Mouse (Mus musculus) gastrocnemius, adult 8-10 months (tissue): Measurements from ENCODE around the gene Rap1b. TPM values are rescaled to one million over a fixed set of nuclear protein-coding genes. Genes with fewer than 3 reads are reported as not detected.

Experiments
- DNase-seq, 2 experiments: peaks; one replicate each; pipeline ENCODE4 v3.0.0; 2022; ENCODE audit warnings: low spot score in 2 of 2
- total RNA-seq, 4 experiments: library from RNA; stranded (reverse); gene quantifications; 2 replicates each; pipeline ENCODE4 v1.2.4; 2022

Gene Rap1b
- total RNA-seq, 4 experiments from 2014 or later: 16.5 to 23.0 (median 19.6) TPM

GRCm38 (mm10) chr10:117790421-117791170 lies 55.2 kb downstream of the Rap1b start:
- no peak for DNase-seq

DNA sequence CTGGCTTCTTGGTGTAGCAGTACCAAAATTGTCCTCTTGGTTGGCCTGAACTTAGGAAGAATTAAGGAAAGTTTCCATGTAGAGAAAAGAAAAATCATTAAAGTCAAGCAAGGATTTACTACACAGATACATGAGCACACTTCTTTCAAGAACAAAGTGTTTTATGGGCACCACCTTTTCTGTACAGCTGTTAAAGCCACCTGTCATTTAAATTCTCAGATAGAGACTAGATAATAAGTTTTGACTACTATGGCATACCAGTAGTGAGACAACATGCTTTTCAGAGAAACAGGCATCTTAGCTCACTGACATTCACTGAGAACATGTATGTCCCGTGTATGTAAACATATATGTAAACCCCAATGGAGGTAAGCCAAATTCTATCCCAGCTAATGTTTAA lies 55.8 kb downstream of the Rap1b start:
- no peak for DNase-seq

DNA sequence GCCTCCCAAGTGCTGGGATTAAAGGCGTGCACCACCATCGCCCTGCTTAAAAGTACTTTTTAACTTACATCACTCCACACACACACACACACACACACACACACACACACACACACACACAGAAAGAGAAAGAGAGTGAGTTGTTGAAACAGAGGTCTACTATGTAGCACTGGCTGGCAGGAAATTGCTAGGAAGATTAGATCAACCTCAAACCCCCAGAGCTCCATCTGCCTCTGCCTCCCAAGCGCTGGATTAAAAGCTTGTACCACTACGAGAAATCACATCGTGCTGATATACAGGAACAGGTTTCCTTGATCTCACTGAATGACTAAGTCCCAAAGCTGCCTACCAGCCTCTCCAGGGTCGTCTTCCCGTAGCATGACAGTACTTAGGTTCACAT lies 61.2 kb downstream of the Rap1b start:
- no peak for DNase-seq

DNA sequence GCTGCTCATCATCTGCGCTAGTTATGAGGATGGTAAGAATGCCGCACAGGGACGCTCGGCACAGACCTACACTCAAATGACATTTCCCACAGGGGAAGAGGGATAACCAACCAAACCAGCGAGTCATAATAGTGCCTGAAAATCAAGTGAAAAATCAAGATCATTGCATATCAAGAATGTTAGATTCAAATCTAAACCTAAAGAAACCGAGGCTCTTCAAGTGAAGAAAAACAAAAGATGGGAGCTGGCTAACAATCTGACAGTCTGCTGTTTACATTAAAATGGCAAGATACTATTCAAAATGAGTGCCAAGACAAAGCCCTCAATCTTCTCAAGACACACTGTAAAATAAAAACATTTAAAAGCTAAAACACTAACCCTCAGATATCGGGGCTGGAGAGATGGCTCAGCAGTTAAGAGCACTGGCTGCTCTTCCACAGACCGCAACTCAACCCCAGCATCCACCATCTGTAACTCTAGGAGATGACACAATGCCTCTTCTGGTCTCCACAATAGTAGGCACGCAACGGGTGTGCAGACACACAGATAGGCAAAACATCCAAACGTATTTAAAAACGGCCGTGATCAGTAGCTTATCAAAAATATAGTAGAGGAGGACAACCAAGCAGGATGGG lies 61.9 kb downstream of the Rap1b start:
- DNase-seq: no peak

- no peak for DNase-seq
These were observed 63.2 kb downstream of the Rap1b start for GRCm38 (mm10) chr10:117782491-117783260.

DNA sequence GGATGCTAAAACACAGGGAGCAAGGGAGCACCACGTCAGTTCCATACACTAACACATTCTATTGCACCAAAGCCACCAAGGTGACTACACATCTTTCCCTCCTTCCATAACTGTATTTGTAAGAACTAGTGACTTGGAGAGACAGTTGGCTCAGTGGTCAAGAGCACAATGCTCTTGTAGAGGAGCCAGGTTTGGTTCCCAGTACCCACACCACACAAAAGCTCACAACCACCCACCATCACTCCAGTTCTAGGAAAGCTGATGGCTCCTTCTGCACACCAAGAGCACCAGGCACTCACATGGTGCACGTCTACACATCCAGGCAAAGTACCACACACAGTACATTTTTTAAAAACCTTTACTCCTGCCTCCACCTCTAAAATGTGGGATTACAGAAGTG lies 63.8 kb downstream of the Rap1b start:
- no peak for DNase-seq

- no peak for DNase-seq
These were observed 64.7 kb downstream of the Rap1b start for GRCm38 (mm10) chr10:117781021-117781725.

DNA sequence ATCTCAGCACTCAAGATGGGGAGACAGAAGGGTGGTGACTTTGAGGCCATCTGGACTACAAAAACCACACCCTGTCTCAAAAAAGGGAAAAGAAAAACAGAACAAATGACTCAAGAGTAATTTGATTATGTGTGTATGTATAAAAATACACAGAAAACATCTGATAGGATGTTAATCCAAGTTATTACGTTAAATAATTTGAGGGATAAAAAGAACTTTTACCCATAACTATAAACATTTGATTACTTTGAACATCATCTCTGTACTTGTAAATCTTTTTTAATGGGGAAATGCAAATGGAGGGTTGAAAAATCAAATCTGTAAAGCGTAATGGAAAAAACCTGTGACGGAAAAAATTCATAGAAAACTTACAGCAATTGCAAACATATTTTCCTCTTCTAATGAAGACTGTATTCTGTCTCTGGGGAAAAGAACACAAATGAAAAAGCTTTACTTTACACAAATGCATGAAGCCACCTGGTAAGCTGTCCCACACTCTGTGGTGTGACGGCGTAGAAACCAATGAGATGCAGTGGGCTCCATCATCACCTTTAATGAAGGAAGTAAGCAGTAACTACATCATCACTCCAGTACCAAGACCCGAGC lies 65.4 kb downstream of the Rap1b start:
- no peak for DNase-seq

DNA sequence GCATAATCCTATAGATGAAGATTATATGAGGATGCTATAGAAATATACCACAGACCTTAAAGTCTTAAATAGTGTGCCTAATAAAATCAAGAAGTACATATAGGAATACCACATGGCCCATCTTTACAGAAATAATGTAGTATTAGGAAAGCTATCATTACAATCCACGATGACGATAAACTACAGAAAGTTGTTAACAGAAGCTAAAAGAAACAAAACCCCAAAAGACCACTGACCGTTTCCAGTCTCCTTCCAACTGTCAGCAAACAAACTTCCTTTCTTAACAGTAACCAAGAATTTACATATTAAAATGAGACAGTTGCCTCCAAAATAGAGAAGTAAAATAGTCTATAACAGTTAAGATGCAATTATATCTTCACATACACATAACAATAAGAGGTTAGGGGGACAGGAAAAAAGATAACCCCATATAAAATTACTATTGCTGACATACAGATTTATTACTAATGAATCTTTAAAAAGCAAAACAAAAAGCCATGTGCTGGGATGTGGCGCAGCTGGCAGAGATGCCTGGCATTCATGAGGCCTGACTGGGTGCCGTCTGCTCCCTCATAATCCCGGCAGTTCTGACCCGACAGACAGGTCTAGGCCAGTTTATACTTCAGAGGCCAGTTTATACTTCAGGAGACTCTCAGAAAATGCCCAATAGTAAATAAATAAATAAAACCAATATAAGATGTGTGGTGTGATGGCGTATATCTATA lies 66.1 kb downstream of the Rap1b start:
- DNase-seq: no peak

- no peak for DNase-seq
These were observed 66.9 kb downstream of the Rap1b start for GRCm38 (mm10) chr10:117778951-117779350.

- DNase-seq: no peak
These were observed 67.4 kb downstream of the Rap1b start for GRCm38 (mm10) chr10:117778328-117778910.

GRCm38 (mm10) chr10:117777501-117778327 lies 68.1 kb downstream of the Rap1b start:
- DNase-seq: no peak

DNA sequence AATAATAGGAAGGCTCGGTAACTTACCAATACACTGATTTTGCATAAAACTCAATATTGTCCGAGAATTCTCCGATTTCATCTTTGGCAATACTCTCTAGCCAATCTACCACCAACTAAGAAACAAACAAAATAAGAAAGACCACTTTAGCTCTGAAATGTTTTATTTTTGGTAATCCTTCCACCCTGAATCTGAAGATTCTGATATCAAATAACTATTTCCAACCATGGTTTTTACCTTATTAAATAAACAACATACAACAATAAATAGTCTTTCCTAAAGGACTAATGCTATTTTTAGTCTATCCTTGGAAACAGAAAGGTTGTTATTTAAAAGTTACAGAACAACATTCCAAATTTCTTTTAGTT lies 68.7 kb downstream of the Rap1b start:
- DNase-seq: no peak

DNA sequence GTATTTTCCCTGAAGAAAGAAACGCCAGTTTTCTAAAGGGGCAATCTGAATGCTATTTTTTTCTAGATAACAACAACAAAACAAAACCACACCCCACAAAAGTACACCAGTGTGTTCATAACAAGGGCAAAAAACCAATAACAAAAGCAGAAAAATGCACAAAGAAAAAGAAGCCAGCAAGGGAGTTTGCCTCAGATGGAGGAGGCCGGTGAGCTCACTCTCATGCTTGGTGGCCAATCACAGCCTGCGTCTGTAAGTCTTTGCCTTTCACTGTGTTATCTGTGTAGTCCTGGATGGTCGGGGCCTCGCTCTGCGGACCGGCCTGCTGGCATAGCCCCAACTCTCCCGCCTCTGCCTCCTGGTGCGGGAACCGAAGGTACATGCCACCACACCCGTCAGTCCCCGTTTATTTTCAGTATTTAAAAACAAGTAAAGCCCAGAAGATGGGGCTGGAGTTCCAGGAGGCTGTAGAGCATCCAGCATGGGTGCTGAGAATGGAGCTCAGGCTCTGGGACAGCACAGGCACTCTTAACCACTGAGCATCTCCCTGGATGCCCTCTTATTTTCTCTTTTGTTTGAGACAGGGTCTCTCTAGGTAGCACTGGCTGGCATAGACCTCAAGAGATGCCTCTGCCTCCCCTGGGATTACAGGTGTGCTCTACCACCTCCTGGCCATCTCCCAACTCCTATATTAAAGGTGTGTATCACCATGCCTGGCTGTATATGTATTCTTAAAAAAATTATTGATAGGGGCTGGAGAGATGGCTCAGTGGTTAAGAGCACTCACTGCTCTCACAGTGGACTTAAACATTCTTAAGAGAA lies 69.3 kb downstream of the Rap1b start:
- DNase-seq: no peak

GRCm38 (mm10) chr10:117775401-117776144 lies 70.3 kb downstream of the Rap1b start:
- no peak for DNase-seq

GRCm38 (mm10) chr10:117774817-117775120 lies 71.1 kb downstream of the Rap1b start:
- no peak for DNase-seq

DNA sequence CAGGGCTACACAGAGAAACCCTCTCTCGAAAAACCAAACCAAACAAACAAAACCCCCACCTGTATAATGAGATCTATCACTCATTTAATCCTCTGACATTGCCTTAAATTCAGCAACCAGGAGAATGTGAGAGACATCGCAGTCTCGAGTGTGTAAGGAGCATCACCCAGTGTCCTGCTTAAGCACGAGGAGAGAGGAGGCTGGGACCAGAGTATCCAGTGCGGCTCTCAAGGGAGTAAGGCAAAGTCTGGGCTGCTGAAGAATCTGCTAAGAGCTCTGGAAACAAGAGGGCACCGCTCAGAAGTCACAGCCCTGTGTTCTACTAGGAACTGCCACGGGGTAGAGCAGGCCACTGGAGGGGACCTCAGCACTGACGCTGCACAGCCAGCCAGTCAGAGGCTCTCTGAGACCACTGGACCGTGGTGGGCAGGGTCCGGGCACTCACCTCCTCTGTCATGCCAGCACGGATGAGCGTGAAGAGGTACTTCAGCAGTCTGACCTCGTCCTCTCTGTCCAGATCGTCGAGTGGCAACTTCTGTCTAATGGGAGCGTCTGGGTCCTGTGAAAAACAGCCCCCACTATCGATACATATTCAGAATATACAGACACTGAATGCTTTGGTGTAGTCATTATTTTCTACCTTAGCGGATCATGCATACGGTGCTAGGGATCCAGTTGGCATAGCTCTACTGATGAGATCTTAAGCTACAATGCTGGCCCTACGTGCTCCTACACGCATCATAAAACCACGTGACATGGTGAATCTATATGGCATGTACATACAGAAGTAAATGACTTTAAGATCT lies 71.6 kb downstream of the Rap1b start:
- no peak for DNase-seq
